Mouse (Mus musculus): Measurements from ENCODE around the gene Gm10722.
"Not testable (repeated sequence)": the region's sequence is repeated elsewhere in the genome, so short reads cannot be mapped to it uniquely, and the experiment has no call there.

Gm10722 gene

GRCm38 (mm10) chr9:3000445-3000972 is at the start of gene Gm10722:
Gene Gm10722, plus strand, starts transcription at chr9:3000922.
- not testable (repeated sequence) for DNase-seq (ENCODE audit: low spot score)

GRCm38 (mm10) chr9:3001006-3001405 is 284 bp downstream of the Gm10722 start:
- DNase-seq (ENCODE audit: low spot score) = not testable (repeated sequence)

GRCm38 (mm10) chr9:3001948-3002659 is 1.4 kb downstream of the Gm10722 start:
- peak; percentile 100 for DNase-seq (ENCODE audit: low spot score)

- DNase-seq (ENCODE audit: low spot score) = not testable (repeated sequence)
These were observed 2.2 kb downstream of the Gm10722 start, which contains the start of gene Gm11168 for GRCm38 (mm10) chr9:3002794-3003396. Gene Gm11168, plus strand, starts transcription at chr9:3003346.

- DNase-seq (ENCODE audit: low spot score) = not testable (repeated sequence)
These were observed 5.5 kb downstream of the Gm10722 start for GRCm38 (mm10) chr9:3006179-3006578.

GRCm38 (mm10) chr9:3006636-3007035 is 5.9 kb downstream of the Gm10722 start:
- DNase-seq (ENCODE audit: low spot score) = peak; percentile 88

- not testable (repeated sequence) for DNase-seq (ENCODE audit: low spot score)
These were observed 6.5 kb downstream of the Gm10722 start for GRCm38 (mm10) chr9:3007272-3007671.

- DNase-seq (ENCODE audit: low spot score) = not testable (repeated sequence)
These were observed 8.6 kb downstream of the Gm10722 start for GRCm38 (mm10) chr9:3009331-3009730.

- DNase-seq (ENCODE audit: low spot score) = not testable (repeated sequence)
These were observed 11.4 kb downstream of the Gm10722 start for GRCm38 (mm10) chr9:3012054-3012621.

GRCm38 (mm10) chr9:3012733-3013279 is 12.1 kb downstream of the Gm10722 start, which contains the start of gene Gm10721:
Gene Gm10721, plus strand, starts transcription at chr9:3013140.
- DNase-seq (ENCODE audit: low spot score) = not testable (repeated sequence)

- not testable (repeated sequence) for DNase-seq (ENCODE audit: low spot score)
These were observed 14.6 kb downstream of the Gm10722 start, which contains the start of gene Gm10720 for GRCm38 (mm10) chr9:3015354-3015753. Gene Gm10720, plus strand, starts transcription at chr9:3015654.

- not testable (repeated sequence) for DNase-seq (ENCODE audit: low spot score)
These were observed 15.2 kb downstream of the Gm10722 start for GRCm38 (mm10) chr9:3015896-3016295.

GRCm38 (mm10) chr9:3017108-3017507 is 16.4 kb downstream of the Gm10722 start, which contains the start of gene Gm10719:
Gene Gm10719, plus strand, starts transcription at chr9:3017408.
- not testable (repeated sequence) for DNase-seq (ENCODE audit: low spot score)

- not testable (repeated sequence) for DNase-seq (ENCODE audit: low spot score)
These were observed 18.2 kb downstream of the Gm10722 start for GRCm38 (mm10) chr9:3018944-3019343.

GRCm38 (mm10) chr9:3019835-3020727 is 19.4 kb downstream of the Gm10722 start:
- DNase-seq (ENCODE audit: low spot score) = peak; percentile 72

GRCm38 (mm10) chr9:3022316-3023008 is 21.7 kb downstream of the Gm10722 start:
- peak; percentile 71 for DNase-seq (ENCODE audit: low spot score)

GRCm38 (mm10) chr9:3023312-3023984 is 22.7 kb downstream of the Gm10722 start, which contains the start of gene Gm10718:
Gene Gm10718, plus strand, starts transcription at chr9:3023547.
- not testable (repeated sequence) for DNase-seq (ENCODE audit: low spot score)

GRCm38 (mm10) chr9:3023985-3024648 is 23.4 kb downstream of the Gm10722 start:
- DNase-seq (ENCODE audit: low spot score) = peak; percentile 51

- DNase-seq (ENCODE audit: low spot score) = peak; percentile 43
These were observed 24.3 kb downstream of the Gm10722 start, which contains the start of gene Gm10717 for GRCm38 (mm10) chr9:3024912-3025467. Gene Gm10717, plus strand, starts transcription at chr9:3025417.

All from urinary bladder, postnatal 25 days (tissue).